Mouse (Mus musculus): ENCODE data around the gene Itga5. TPM values are rescaled to one million over a fixed set of nuclear protein-coding genes. Genes with fewer than 3 reads are reported as not detected.

The Itga5 gene
- total and polyA plus RNA-seq, 3 experiments = 0.17 to 1.8 (median 0.28) TPM

- peaks cover 2 to 15% of the 10 kb centered on the region in 2 experiments; a peak in 3 of 4 replicates for H3K4me1 ChIP-seq (ENCODE audit: control insufficient read depth in 1 of 2, insufficient read depth in 2 of 2)
- no peak for DNase-seq (ENCODE audit: extremely low read depth)
- no peaks in the 10 kb centered on the region for H3K36me3 ChIP-seq (replicated peaks in 1 of 2; ENCODE audit: control insufficient read depth in 1 of 2, insufficient read depth in 1 of 2, low read length in 1 of 2)
- TF ChIP-seq SIN3A (IDR thresholded peaks at IDR 0.05; ENCODE audit: low read length) (no peak), ZKSCAN1 (IDR thresholded peaks at IDR 0.05; ENCODE audit: borderline replicate concordance, low read depth, low read length) (no peak), SMC3 (IDR thresholded peaks at IDR 0.05; ENCODE audit: low read depth, low read length) (no peak), TCF12 (IDR thresholded peaks at IDR 0.05; ENCODE audit: low read depth, low read length) (no peak), MAZ (IDR thresholded peaks at IDR 0.05; ENCODE audit: low read depth, low read length) (no peak), MAX (IDR thresholded peaks at IDR 0.05; ENCODE audit: low read length) (no peak), EP300 (IDR thresholded peaks at IDR 0.05; ENCODE audit: low read length) (no peak), ZNF384 (IDR thresholded peaks at IDR 0.05; ENCODE audit: low read depth, low read length) (no peak), JUND (conservative IDR thresholded peaks at IDR 0.05; ENCODE audit: low read depth, low read length) (no peak), RAD21 (IDR thresholded peaks at IDR 0.05; ENCODE audit: low read depth, low read length) (no peak), USF2 (conservative IDR thresholded peaks at IDR 0.05; ENCODE audit: low read depth, low read length) (no peak), ELF1 (IDR thresholded peaks at IDR 0.05; ENCODE audit: low read depth, low read length) (no peak), BHLHE40 (IDR thresholded peaks at IDR 0.05; ENCODE audit: low read depth, low read length) (no peak), MAFK (IDR thresholded peaks at IDR 0.05; ENCODE audit: insufficient replicate concordance, low read length) (no peak), CTCF (conservative IDR thresholded peaks at IDR 0.05 in 1 of 2, IDR thresholded peaks at IDR 0.05 in 1 of 2; ENCODE audit: low read depth in 2 of 2, low read length in 2 of 2) (no peak), NELFE (IDR thresholded peaks at IDR 0.05; ENCODE audit: low read depth, low read length) (no peak), E2F4 (IDR thresholded peaks at IDR 0.05; ENCODE audit: insufficient replicate concordance, low read depth, low read length) (no peak), ZMIZ1 (IDR thresholded peaks at IDR 0.05; ENCODE audit: low read depth, low read length) (no peak), KAT2A (IDR thresholded peaks at IDR 0.05; ENCODE audit: insufficient replicate concordance, low read length) (no peak)
- in situ Hi-C loops (cut with MboI; ENCODE audit: low pct_ligation_motif_present, low pct_unique_long_range_greater_than_20kb, low sequenced_read_pairs) = no loop called here
- dilution Hi-C loops (cut with MboI; ENCODE audit: extremely low pct_ligation_motif_present, extremely low pct_unique_long_range_greater_than_20kb, low sequenced_read_pairs) = no loop called here
- no peaks in the 10 kb centered on the region for H3K27me3 ChIP-seq (replicated peaks)
- no peak overlapping the region for H3K4me2 ChIP-seq (ENCODE audit: insufficient read depth, low read depth, poor library complexity, severe bottlenecking)
- no peaks in the 10 kb centered on the region for H3K9me3 ChIP-seq (replicated peaks; ENCODE audit: low read length)
- H3K9ac ChIP-seq (ENCODE audit: insufficient read depth, low read depth) = no peak overlapping the region
- H3K27ac ChIP-seq (ENCODE audit: insufficient read depth, low read depth) = no peak overlapping the region
- no peaks in the 10 kb centered on the region for H3K79me2 ChIP-seq (replicated peaks; ENCODE audit: control insufficient read depth, extremely low read depth, insufficient read depth, poor library complexity, severe bottlenecking)
- no peak overlapping the region for H3K4me3 ChIP-seq (replicated peaks in 1 of 3; ENCODE audit: low read depth in 2 of 3, low read length in 2 of 3, poor library complexity in 1 of 3)
Observed at GRCm38 (mm10) chr15:103383771-103384488, 17.4 kb upstream of the Itga5 start.

- Histone ChIP-seq H3K9ac (ENCODE audit: insufficient read depth, low read depth) (no peak overlapping the region), H3K27me3 (replicated peaks) (no peaks in the 10 kb centered on the region), H3K4me1 (ENCODE audit: control insufficient read depth in 1 of 2, insufficient read depth in 2 of 2) (peaks cover 12 to 26% of the 10 kb centered on the region in 2 experiments), H3K9me3 (replicated peaks; ENCODE audit: low read length) (no peaks in the 10 kb centered on the region), H3K4me2 (ENCODE audit: insufficient read depth, low read depth, poor library complexity, severe bottlenecking) (no peak overlapping the region), H3K4me3 (replicated peaks in 1 of 3; ENCODE audit: low read depth in 2 of 3, low read length in 2 of 3, poor library complexity in 1 of 3) (no peak overlapping the region), H3K36me3 (replicated peaks in 1 of 2; ENCODE audit: control insufficient read depth in 1 of 2, insufficient read depth in 1 of 2, low read length in 1 of 2) (no peaks in the 10 kb centered on the region), H3K27ac (ENCODE audit: insufficient read depth, low read depth) (no peak overlapping the region), H3K79me2 (replicated peaks; ENCODE audit: control insufficient read depth, extremely low read depth, insufficient read depth, poor library complexity, severe bottlenecking) (no peaks in the 10 kb centered on the region)
- dilution Hi-C loops (cut with MboI; ENCODE audit: extremely low pct_ligation_motif_present, extremely low pct_unique_long_range_greater_than_20kb, low sequenced_read_pairs) = no loop called here
- TF ChIP-seq TCF12 (IDR thresholded peaks at IDR 0.05; ENCODE audit: low read depth, low read length) = no peak
- TF ChIP-seq BHLHE40 (IDR thresholded peaks at IDR 0.05; ENCODE audit: low read depth, low read length) = no peak
- TF ChIP-seq PAX5 (IDR thresholded peaks at IDR 0.05; ENCODE audit: low read length) = no peak
- no peak for TF ChIP-seq MAX (IDR thresholded peaks at IDR 0.05; ENCODE audit: low read length)
- no peak for TF ChIP-seq CTCF (conservative IDR thresholded peaks at IDR 0.05 in 1 of 2, IDR thresholded peaks at IDR 0.05 in 1 of 2; ENCODE audit: low read depth in 2 of 2, low read length in 2 of 2)
- TF ChIP-seq POLR2AphosphoS2 (IDR thresholded peaks at IDR 0.05; ENCODE audit: low read depth, low read length) = no peak
- TF ChIP-seq JUND (conservative IDR thresholded peaks at IDR 0.05; ENCODE audit: low read depth, low read length) = no peak
- TF ChIP-seq HCFC1 (IDR thresholded peaks at IDR 0.05; ENCODE audit: low read depth, low read length) = no peak
- TF ChIP-seq CHD1 (IDR thresholded peaks at IDR 0.05; ENCODE audit: low read depth, low read length) = no peak
- TF ChIP-seq CHD2 (IDR thresholded peaks at IDR 0.05; ENCODE audit: low read length) = no peak
- TF ChIP-seq KAT2A (IDR thresholded peaks at IDR 0.05; ENCODE audit: insufficient replicate concordance, low read length) = no peak
- no peak for TF ChIP-seq EP300 (IDR thresholded peaks at IDR 0.05; ENCODE audit: low read length)
- no peak for TF ChIP-seq E2F4 (IDR thresholded peaks at IDR 0.05; ENCODE audit: insufficient replicate concordance, low read depth, low read length)
- TF ChIP-seq SIN3A (IDR thresholded peaks at IDR 0.05; ENCODE audit: low read length) = no peak
- no peak for TF ChIP-seq RAD21 (IDR thresholded peaks at IDR 0.05; ENCODE audit: low read depth, low read length)
- TF ChIP-seq MXI1 (IDR thresholded peaks at IDR 0.05; ENCODE audit: low read depth, low read length) = no peak
- no peak for TF ChIP-seq ZMIZ1 (IDR thresholded peaks at IDR 0.05; ENCODE audit: low read depth, low read length)
- no peak for TF ChIP-seq USF1 (IDR thresholded peaks at IDR 0.05; ENCODE audit: low read depth, low read length)
- no peak for TF ChIP-seq ELF1 (IDR thresholded peaks at IDR 0.05; ENCODE audit: low read depth, low read length)
- DNase-seq (ENCODE audit: extremely low read depth) = no peak
- in situ Hi-C loops (cut with MboI; ENCODE audit: low pct_ligation_motif_present, low pct_unique_long_range_greater_than_20kb, low sequenced_read_pairs) = no loop called here
Observed at GRCm38 (mm10) chr15:103382795-103383406, 16.3 kb upstream of the Itga5 start.
